Mouse (Mus musculus) embryo, embryonic 10 days (tissue): ENCODE measurements around the gene Slc7a10.
"Not testable (repeated sequence)": the region's sequence is repeated elsewhere in the genome, so short reads cannot be mapped to it uniquely, and the experiment has no call there.

ENCODE experiments used
- DNase-seq: peaks from one replicate; pipeline ENCODE4 v3.0.0-alpha.2; 2015; ENCODE audit warnings: low spot score

Slc7a10 gene

GRCm38 (mm10) chr7:35237935-35238334 is 51.8 kb downstream of the Slc7a10 start:
- DNase-seq: not testable (repeated sequence)
